Mouse (Mus musculus) cerebellum, postnatal 25 days (tissue): ENCODE data around the gene Iars2.
A peak's percentile ranks its signal among the peaks of the same experiment; 100 is the strongest.

Source experiments
- DNase-seq, 2 experiments: peaks; one replicate each; pipeline ENCODE4 v3.0.0; 2021; ENCODE audit warnings: mixed read lengths in 2 of 2

The Iars2 gene

GRCm38 (mm10) chr1:185328721-185329610, at the start of gene Iars2:
Iars2 (minus strand) TSS chr1:185329396.
- DNase-seq = peak; percentile 95

GRCm38 (mm10) chr1:185377429-185377828, 48.2 kb upstream of the Iars2 start:
- no peak for DNase-seq

- DNase-seq = no peak
Observed at GRCm38 (mm10) chr1:185376390-185376789, 47.2 kb upstream of the Iars2 start.

GRCm38 (mm10) chr1:185369979-185370378, 40.8 kb upstream of the Iars2 start:
- no peak for DNase-seq

GRCm38 (mm10) chr1:185367383-185367782, 38.2 kb upstream of the Iars2 start:
- DNase-seq = no peak

- no peak for DNase-seq
Observed at GRCm38 (mm10) chr1:185364183-185364540, 35.0 kb upstream of the Iars2 start.

- peak in 1 of 2 experiments; percentile 64 for DNase-seq
Observed at GRCm38 (mm10) chr1:185363526-185364182, 34.5 kb upstream of the Iars2 start.

GRCm38 (mm10) chr1:185362677-185363520, 33.7 kb upstream of the Iars2 start, which contains the start of gene Eprs:
Eprs (plus strand) TSS chr1:185363044.
- peak; percentile 99 to 100 for DNase-seq

GRCm38 (mm10) chr1:185358211-185358610, 29.0 kb upstream of the Iars2 start:
- no peak for DNase-seq

GRCm38 (mm10) chr1:185356246-185356645, 27.1 kb upstream of the Iars2 start:
- no peak for DNase-seq

- no peak for DNase-seq
Observed at GRCm38 (mm10) chr1:185354731-185355130, 25.5 kb upstream of the Iars2 start.

GRCm38 (mm10) chr1:185353351-185353750, 24.2 kb upstream of the Iars2 start:
- no peak for DNase-seq

GRCm38 (mm10) chr1:185352151-185352550, 23.0 kb upstream of the Iars2 start:
- no peak for DNase-seq

GRCm38 (mm10) chr1:185350611-185351010, 21.4 kb upstream of the Iars2 start:
- DNase-seq = no peak

GRCm38 (mm10) chr1:185349741-185350140, 20.5 kb upstream of the Iars2 start:
- no peak for DNase-seq

- no peak for DNase-seq
Observed at GRCm38 (mm10) chr1:185346188-185346587, 17.0 kb upstream of the Iars2 start.

- no peak for DNase-seq
Observed at GRCm38 (mm10) chr1:185343422-185343821, 14.2 kb upstream of the Iars2 start.

- peak; percentile 40 to 62 for DNase-seq
Observed at GRCm38 (mm10) chr1:185342441-185342840, 13.2 kb upstream of the Iars2 start.

GRCm38 (mm10) chr1:185336535-185336934, 7.3 kb upstream of the Iars2 start:
- no peak for DNase-seq

GRCm38 (mm10) chr1:185335231-185335765, 6.1 kb upstream of the Iars2 start:
- DNase-seq = no peak

GRCm38 (mm10) chr1:185334136-185334535, 4.9 kb upstream of the Iars2 start:
- peak in 1 of 2 experiments; percentile 59 for DNase-seq

- DNase-seq = no peak
Observed at GRCm38 (mm10) chr1:185333651-185334050, 4.5 kb upstream of the Iars2 start.

- peak; percentile 92 to 94 for DNase-seq
Observed at GRCm38 (mm10) chr1:185331983-185332430, 2.8 kb upstream of the Iars2 start, which contains the start of gene Bpnt1. Bpnt1 (plus strand) TSS chr1:185332149.
